Mouse (Mus musculus) B cell, adult (primary cell): Measurements from ENCODE around the gene Olfr220. TPM values are rescaled to one million over a fixed set of nuclear protein-coding genes. Genes with fewer than 3 reads are reported as not detected.

Experiments
- total RNA-seq: library from RNA; stranded (reverse); gene quantifications from 4 replicates; pipeline ENCODE4 v1.2.4, GENCODE M21; 2023; ENCODE audit not compliant: inconsistent age

Olfr220 gene
- total RNA-seq = not detected in 4 replicates

GRCm38 (mm10) chr1:174441782-174442181 lies at the start of gene Olfr220:
Gene Olfr220 (plus strand): TSS chr1:174442082.

DNA sequence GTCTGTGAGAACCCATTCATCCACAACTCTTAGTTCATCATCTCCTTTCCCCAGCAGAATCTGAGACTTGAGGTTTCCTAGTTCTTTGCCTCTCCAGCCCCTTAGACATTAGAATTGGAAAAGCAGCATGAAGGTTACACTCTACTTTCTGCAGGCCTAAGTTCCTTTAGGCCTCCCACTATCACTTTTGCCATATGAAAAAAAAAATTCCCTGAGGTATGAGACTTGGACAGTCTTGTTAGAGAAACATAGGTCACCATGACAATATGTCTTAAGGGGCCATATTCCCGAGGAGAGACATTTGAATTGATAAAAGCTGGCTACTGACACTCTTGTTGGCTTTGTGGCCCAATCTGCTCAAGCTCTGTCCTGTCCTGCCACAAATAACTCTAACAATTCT lies 18.1 kb upstream of the Olfr220 start, which contains the start of gene Olfr414:
TSS of gene Olfr414 (plus strand) at position 301 of the 400 bp plus-strand sequence.

Other genes with a start within 250 kb of the Olfr220 start
- not detected in 4 replicates for gene Olfr419, start 190.0 kb upstream of the Olfr220 start, total RNA-seq
- not detected in 4 replicates for gene Mptx1, start 111.6 kb upstream of the Olfr220 start, total RNA-seq
- gene Olfr417, start 77.0 kb upstream of the Olfr220 start, total RNA-seq = not detected in 4 replicates
- gene Olfr248, start 51.0 kb upstream of the Olfr220 start, total RNA-seq = not detected in 4 replicates
- not detected in 4 replicates for gene Olfr414, start 18.0 kb upstream of the Olfr220 start, total RNA-seq
- 0.38 to 0.69 TPM (median 0.46 TPM) in 4 replicates for gene Fmn2, start 59.7 kb downstream of the Olfr220 start, total RNA-seq